Mouse (Mus musculus): ENCODE data around the gene Grhl3.

The Grhl3 gene

GRCm38 (mm10) chr4:135573251-135573808 lies at the start of gene Grhl3:
Gene Grhl3, minus strand, starts transcription at chr4:135573630.
- DNase-seq (ENCODE audit: low read depth, low spot score), result peak; percentile 91

DNA sequence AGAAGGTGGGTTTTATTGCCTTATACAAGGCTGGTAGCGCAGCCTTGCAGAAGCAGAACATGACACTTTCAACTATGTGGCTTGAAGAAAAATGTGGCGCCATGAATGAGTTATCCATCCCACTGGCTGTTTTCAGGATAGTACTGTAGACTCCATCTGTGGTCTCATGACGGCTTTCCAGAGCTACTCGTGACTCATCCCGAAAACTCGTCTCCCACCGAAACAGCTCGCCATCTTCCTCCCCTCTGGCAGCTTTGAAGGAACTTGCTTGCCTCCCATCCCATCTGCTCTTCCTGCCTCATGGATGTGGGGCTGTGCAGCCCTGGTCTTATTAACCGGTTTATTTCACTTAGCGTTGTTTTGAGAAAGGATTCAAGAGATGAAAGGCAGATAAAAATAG lies 48.9 kb upstream of the Grhl3 start:
- DNase-seq (ENCODE audit: low read depth, low spot score), result no peak

DNA sequence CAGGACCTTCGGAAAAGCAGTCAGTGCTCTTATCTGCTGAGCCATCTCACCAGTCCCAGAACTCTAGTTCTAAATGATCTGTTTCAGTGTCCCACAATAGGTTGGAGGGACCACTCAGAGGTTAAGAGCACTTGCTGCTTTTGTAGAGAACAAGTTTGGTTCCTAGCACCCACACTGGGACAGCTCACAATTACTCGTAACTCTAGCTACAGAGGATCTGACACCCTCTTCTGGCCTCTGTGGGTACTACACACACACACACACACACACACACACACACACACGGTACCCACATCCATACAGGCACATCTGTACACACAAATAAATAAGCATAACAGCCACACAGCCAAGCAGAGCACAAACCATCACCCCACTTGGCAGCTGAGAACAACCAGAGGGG lies 47.0 kb upstream of the Grhl3 start:
- DNase-seq (ENCODE audit: low read depth, low spot score), result no peak

DNA sequence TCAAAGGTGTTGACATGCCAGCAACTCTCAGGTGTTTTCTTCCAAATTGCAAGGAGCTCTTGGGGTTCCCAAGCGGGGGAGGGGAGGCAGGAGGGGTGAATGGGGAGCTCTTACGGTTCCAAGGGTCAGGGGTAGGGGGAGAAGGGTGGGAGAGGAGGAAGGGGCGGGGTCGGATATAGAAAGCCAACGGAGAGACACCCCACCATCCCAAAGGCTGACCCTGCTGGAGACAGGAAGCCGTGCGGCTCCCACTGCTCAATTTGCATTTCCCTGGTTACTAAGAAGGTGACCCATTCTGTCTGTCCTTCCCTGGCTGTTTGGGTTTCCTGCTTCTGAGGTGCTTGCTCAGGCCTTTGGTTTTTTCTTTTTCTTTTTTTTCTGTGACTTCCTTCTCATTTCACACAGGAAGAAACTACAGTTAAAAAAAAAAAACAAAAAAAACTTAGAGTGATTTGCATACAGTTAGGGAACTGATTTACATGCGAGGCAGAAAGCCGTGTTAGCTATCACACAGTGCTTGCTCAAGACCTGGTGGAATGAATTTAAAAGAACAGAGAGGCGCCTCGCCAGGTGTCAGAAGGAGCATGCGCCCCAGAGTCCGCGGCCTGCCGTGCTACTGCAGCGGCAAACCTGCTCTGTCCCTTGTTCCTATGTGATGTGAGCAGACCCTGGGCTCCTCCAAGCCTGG lies 44.5 kb upstream of the Grhl3 start:
- peak; percentile 81 for DNase-seq (ENCODE audit: low read depth, low spot score)

DNA sequence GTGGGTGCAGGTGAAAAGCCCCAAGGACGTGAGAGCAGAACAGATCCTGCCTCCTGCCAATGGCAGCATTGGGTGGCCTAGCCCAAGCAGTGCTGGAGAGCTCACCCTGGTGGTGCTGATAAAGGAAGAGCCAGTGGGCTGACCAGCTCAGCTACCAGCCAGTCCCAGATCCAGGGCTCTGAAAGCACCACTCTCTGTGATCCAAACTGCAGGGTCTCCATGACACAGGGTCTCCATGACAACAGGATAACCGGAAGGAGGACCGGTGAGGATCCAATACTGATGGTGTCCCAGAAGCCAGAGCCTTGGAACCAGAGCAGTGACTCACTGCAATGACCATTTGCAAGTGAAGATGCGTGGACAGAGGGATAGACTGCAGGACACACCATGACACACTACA lies 43.6 kb upstream of the Grhl3 start:
- DNase-seq (ENCODE audit: low read depth, low spot score), result peak; percentile 31

DNA sequence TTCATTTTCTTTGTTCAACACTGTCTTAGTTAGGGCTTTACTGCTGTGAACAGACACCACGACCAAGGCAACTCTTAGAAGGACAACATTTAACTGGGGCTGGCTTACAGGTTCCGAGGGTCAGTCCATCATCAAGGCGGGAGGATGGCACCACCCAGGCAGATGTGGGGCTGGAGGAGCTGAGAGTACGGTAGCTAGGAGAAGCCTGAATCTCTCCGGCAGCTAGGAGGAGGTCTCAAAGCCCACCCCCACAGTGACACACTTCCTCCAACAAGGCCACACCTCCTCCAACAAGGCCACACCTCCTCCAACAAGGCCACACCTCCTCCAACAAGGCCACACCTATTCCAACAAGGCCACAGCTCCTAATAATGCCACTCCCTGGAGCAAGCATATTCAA lies 41.9 kb upstream of the Grhl3 start:
- peak; percentile 81 for DNase-seq (ENCODE audit: low read depth, low spot score)

- DNase-seq (ENCODE audit: low read depth, low spot score), result no peak
Observed at GRCm38 (mm10) chr4:135609986-135610385, 36.6 kb upstream of the Grhl3 start.

- DNase-seq (ENCODE audit: low read depth, low spot score), result no peak
Observed at GRCm38 (mm10) chr4:135607979-135608885, 34.8 kb upstream of the Grhl3 start.

GRCm38 (mm10) chr4:135606271-135606670 lies 32.8 kb upstream of the Grhl3 start:
- no peak for DNase-seq (ENCODE audit: low read depth, low spot score)

- no peak for DNase-seq (ENCODE audit: low read depth, low spot score)
Observed at GRCm38 (mm10) chr4:135601530-135601929, 28.1 kb upstream of the Grhl3 start.

DNA sequence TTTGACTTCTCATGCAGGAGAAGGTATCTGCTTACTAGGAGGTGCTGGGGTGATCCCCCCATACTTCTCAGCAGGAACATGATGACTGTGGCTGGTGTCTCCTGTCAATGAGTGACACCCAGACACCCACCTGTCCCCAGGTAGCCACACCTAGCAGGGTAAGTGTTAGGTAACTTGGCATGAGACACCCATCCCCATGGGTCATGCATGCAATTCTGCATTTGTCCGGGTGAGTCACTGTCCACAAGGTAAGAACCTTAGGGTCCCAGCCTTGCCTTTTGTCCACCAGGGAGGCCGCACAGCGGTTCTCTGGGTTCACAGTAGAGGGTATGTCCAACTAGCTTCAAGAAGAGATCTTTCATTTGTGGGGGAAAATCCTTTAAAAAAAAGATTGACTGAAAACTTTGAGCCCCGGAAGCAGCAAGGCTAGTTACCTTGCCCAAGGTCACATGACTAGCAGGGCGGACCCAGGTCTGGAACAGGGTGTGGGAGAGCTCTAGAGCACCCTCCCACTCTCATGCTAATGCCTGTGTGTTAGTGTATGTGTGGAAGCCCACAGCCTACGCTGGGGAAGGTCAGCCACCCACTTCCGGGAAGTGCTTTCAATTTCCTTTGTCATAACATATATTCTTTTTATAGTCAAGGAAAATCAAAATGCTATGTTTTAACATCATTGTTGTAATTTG lies 26.2 kb upstream of the Grhl3 start:
- peak; percentile 88 for DNase-seq (ENCODE audit: low read depth, low spot score)

GRCm38 (mm10) chr4:135598998-135599397 lies 25.6 kb upstream of the Grhl3 start:
- no peak for DNase-seq (ENCODE audit: low read depth, low spot score)

DNA sequence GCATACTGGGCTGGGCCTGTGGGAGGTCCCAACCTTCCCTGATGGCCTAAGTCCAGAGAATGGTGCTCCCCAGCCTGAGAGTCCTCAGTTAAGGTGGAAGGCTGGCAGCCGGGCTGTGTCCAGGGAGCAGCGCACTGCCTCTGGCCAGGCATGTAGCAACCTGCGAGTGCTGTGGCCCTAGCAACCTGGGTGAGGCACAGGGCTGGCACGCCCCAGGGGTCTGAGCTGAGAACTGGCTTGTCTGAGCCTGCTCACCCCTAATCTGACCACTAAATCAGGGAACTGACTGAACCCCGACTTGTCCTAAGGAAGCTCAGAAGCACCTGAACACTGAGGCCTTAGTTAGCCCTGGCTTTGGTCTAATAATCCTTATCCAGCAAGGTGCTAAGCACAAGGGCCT lies 24.1 kb upstream of the Grhl3 start:
- DNase-seq (ENCODE audit: low read depth, low spot score), result no peak

DNA sequence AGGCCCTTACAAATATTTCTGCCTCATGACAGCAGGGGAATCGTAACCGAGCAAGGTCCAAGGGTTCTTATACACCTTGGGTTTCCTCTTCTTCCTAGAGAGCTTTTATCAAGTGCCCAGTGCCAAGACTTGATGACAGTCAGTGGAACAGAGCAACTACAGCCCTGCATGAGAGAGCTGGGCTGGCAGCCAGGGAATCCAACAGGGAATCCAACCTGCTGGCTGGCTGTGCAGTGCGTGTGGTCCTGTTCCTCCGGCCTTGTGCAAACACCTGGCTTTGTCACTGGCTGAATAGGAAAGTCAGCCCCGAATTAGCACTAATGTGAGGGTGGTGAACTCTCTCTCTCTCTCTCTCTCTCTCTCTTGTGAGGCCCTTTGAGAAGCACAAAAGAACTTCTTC lies 22.5 kb upstream of the Grhl3 start:
- no peak for DNase-seq (ENCODE audit: low read depth, low spot score)

GRCm38 (mm10) chr4:135591610-135592304 lies 18.3 kb upstream of the Grhl3 start:
- DNase-seq (ENCODE audit: low read depth, low spot score), result peak; percentile 67

- no peak for DNase-seq (ENCODE audit: low read depth, low spot score)
Observed at GRCm38 (mm10) chr4:135591086-135591485, 17.7 kb upstream of the Grhl3 start.

DNA sequence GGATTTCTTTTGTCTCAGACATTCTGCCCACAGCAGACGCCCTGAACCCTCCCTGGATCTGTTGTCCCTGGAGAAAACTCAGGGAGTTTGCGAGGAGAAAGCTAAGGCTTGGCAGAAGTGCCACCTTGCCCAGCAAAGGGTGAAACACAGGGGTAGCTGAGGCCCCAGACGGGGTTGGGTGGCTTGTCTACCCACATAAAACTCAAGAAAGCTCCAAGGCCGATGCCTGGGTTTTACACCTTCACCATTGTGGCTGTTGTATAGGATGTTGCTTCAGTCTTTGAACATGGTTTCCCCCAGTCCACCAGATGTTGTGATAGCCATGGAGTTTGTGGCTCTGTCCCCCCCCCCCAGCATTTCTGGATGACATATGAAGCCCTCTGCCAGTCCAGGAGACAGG lies 11.4 kb upstream of the Grhl3 start:
- no peak for DNase-seq (ENCODE audit: low read depth, low spot score)

GRCm38 (mm10) chr4:135581222-135581910 lies 7.9 kb upstream of the Grhl3 start:
- DNase-seq (ENCODE audit: low read depth, low spot score), result peak; percentile 91

DNA sequence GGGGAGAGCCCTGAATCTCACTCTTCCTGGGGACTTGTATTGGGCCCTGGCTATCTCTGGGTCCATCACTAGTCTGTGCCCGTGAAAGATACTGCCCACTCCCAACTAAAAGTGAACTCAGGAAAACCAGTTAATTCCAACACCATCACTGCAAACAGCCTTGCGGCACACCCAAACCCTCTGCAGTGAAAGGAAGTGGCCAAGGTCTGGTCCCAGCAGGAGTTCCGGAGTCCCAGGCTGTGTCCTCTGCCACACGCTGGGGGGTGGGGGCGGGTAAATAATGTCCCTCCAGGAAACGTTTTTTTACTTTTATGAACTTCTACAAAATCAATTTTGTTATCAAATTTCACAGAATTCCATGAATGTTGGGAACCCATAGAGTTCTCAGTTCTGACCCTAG lies 6.3 kb upstream of the Grhl3 start:
- DNase-seq (ENCODE audit: low read depth, low spot score), result peak; percentile 81

GRCm38 (mm10) chr4:135578490-135578889 lies 5.1 kb upstream of the Grhl3 start:
- peak; percentile 85 for DNase-seq (ENCODE audit: low read depth, low spot score)

Measured in ES-CJ7 (cell line).